Mouse (Mus musculus): ENCODE measurements at regions not wholly inside any gene's neighbourhood (a gene's known extent, or its start where the extent isn't known, plus 50 kb on each side); places are given as distances from the start of the nearest gene placed in this dataset.

DNA sequence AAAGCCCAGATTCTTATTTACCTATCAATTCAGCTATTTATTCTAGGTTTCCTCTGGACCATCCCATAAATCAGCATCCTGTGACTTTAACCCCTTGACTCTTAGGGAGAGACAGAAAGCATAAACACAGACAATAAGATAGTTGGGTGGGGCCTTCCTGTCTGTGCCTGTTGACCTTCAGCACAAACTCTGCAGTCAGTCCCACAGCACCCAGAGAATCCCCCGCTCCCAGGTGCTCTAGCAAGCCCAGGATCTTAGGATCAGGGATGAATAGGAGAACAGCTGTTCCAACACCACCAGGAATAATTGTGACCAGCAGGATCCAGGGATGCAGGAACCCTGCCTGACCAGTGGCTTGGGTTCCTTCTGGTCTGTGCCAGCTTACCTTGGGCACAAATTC is 107.8 kb downstream of the Basp1 start:
- no peak for DNase-seq (ENCODE audit: low spot score in 2 of 2)

GRCm38 (mm10) chr15:25303379-25303778 is 110.2 kb downstream of the Basp1 start:
- no peak for DNase-seq (ENCODE audit: low spot score in 2 of 2)

DNA sequence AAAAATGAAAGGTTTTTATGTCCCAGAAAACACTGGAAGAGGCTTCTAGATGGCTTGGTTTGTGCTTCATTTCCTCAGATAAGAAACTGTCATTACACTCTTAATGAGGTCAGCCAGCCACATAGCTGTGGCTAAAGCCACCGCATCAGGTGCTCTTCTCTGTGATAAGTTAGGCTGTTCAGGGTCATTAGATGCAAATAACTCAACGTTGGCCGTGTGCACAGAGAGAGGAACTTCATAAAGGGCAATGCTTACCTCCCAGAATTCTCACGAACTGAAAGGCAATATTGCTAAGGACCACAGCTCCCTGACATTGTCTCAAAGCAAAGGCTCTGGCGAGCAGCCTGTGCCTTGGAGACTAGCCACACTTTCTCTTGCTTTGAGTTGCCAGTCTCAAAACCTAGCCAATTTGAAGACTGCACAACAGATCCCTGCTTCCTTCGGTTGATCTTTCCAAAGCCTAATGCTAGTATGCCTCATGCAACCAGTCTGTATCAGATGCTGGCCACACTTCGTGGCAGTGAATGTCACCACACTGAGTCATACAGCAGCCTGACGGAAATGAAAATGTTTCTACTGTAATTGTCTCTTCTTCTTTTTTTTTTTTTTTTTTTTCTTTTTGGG is 110.8 kb downstream of the Basp1 start:
- peak; percentile 5 to 6 for DNase-seq (ENCODE audit: low spot score in 2 of 2)

GRCm38 (mm10) chr15:25301810-25302209 is 111.8 kb downstream of the Basp1 start:
- peak in 1 of 2 experiments; percentile 7 for DNase-seq (ENCODE audit: low spot score in 2 of 2)

GRCm38 (mm10) chr15:25297278-25297677 is 116.3 kb downstream of the Basp1 start:
- DNase-seq (ENCODE audit: low spot score in 2 of 2): no peak

DNA sequence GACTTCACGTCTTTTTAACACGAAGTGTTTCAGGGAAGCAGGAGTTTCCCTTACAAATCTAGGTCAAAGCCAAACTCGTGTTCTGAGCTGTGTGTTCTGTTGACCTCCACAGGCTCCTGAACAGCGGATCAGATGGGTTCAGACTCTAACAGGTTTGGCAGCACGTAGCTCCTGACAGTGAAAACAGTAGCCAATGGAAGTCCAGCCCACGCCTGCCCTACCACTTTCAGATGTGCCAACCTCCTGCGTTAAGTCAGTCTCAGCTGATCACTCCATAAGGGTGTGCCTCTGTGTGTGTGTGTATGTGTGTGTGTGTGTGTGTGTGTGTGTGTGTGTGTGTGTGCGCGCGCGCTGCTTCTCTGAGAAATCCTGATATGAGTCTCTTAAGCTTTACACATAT is 116.8 kb downstream of the Basp1 start:
- DNase-seq (ENCODE audit: low spot score in 2 of 2): no peak

- no peak for DNase-seq (ENCODE audit: low spot score in 2 of 2)
Measured at GRCm38 (mm10) chr15:25295753-25296152, 117.8 kb downstream of the Basp1 start.

DNA sequence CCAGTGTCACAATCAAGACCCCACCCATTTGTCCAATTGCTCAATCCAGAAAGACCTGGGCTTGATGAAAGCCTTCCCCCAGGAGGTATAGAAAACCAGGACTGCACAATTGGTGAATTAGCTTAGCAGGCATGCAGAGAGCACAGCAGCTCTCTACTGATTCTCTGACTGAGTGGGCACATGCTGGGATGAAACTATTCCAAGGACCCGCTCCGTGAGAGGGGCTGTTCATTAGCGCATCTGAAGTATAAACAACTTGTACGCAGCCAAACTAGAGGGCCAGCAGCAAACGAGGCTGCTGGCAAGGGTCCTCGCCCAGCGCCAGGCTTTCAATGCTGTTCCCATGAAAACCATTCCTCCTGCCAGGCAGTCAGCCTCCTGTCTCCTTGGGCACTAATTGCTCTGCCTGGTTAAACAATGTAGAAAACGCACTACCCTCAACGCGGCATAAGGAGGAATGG is 122.3 kb downstream of the Basp1 start:
- no peak for DNase-seq (ENCODE audit: low spot score in 2 of 2)

DNA sequence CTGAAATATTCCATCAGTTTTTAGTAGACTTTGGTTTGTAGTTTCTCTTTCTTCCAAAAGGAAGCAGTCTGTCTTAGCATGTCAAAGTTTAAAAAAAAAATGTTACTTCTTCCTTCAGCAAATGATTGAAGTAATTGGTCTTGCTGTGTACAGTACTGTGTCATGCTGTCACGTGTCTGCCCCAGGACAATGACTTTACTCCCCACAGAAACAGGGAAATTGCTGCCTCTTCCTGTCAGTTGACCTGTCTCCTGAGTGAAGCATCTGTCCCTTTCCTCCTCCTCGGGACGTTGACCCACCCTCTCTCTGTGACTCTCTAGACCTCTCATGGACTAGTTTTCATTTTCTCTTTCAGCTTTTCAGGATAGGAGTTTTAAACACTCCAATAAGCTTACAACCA is 125.7 kb downstream of the Basp1 start:
- no peak for DNase-seq (ENCODE audit: low spot score in 2 of 2)

DNA sequence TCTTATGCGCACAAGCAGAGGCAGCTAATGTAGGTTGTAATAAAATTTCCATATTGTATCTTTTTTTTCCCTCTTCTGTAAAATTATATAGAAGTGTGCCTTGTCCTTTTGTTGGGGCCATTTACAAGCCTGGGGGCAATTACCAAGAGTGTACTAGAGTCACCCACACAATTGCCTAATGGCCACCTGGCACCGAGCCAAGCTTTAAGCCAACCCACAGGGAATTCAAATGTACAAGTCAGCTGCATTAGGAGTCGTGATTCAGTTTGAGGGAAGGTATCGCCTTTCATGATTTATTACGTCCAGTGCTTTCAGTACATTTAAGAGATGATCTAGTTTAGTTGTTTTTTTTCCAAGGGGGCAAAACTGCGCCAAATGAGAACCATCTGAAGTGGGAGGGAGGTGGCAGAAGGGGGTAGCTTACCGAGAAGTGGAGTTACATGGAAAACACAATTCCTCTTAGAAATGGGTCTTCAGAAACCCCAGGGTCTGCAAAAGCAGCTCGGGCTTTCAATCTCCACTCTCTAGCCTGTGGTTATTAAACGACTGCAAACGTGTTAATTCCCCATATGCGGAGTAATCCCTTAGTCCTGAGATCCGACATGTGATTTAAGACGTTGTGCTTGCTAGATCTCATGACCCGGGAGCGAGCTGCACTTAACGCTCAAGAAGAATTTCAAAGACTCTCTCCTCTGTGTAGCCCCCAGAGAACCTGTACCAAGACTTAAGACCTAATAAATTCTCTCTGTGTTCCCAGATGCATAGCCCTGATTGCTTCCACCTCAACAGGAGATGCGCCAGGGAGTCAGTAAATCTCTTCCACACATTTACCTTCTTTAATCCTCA is 129.0 kb downstream of the Basp1 start:
- no peak for DNase-seq (ENCODE audit: low spot score in 2 of 2)

DNA sequence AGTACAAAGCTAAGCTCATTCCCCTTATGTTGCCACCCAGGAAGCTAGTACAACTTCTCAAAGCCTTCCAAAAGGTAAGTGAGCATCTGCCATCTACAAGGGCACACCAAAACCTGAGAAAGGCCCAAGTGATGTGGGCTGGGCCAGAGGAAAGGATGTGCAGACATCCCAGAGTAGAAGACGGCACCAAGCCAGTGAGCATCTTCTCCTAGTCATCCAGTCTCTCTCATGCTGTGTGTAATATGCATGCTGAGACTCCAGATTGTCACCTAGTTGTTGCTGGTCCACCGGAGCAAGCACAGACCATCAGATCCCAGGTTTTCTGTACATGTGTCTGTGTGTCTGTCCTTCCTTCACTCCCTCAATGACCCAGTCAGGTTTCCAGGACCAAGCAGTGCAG is 129.9 kb downstream of the Basp1 start:
- DNase-seq (ENCODE audit: low spot score in 2 of 2): no peak

GRCm38 (mm10) chr15:25282346-25282745 is 131.2 kb downstream of the Basp1 start:
- DNase-seq (ENCODE audit: low spot score in 2 of 2): no peak

DNA sequence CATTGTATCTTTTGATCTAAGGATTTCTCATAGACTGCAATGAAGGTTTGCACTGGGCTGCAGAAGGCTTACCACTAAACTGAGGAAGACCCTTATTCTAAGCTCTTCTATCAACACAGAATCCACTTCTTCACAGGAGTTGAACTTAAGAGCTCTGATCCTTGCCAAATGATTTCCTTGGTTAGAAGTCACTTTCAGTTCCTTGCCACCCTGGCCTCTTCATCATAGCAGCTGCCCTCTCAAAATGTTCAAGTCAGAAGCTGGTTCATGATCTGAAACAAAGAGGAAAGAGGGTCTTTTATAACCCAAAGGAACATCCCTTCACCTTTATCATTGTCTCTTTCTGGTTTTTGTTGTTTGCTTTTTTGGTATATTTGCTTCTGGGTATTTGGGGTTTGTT is 131.6 kb downstream of the Basp1 start:
- no peak for DNase-seq (ENCODE audit: low spot score in 2 of 2)

DNA sequence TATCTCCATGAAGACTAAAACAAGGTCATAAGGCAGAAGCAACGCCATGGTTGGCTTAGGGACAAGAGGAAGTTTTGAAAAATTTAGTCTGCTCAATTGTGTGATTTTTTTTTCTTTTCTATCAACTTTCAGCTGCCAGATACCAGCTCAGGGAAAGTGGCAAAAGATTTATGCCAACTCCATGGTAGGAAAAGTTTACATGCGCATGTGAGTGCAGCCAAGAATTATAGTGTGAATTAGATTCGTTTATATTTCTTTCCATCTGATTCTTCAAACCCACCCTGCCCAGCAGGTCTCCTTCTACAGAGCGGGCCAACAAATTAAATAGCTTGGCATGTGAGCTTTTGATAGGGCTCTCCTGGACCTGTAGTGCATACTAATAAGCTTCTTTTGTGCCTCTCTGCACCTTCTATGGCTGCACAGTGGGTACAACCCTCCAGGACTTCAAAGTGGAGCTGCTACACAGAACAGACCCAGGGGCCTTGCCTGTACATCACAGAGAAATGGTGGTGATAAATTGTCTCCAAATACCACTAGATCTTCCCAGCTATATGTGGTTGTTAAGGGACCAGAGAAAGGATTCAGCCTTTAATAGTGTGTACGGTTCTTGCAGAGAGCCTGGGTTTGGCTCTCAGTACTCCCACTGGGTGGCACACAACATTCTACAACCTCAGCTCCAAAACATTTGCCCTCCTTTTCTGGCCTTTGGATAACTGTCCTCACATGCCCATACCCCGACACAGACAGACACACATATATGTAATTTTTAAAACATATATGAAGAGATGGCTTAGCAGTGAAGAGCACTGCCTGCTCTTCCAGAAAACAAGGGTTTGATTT is 135.0 kb downstream of the Basp1 start:
- no peak for DNase-seq (ENCODE audit: low spot score in 2 of 2)

- DNase-seq (ENCODE audit: low spot score in 2 of 2): no peak
Measured at GRCm38 (mm10) chr15:25276227-25276626, 137.3 kb downstream of the Basp1 start.

DNA sequence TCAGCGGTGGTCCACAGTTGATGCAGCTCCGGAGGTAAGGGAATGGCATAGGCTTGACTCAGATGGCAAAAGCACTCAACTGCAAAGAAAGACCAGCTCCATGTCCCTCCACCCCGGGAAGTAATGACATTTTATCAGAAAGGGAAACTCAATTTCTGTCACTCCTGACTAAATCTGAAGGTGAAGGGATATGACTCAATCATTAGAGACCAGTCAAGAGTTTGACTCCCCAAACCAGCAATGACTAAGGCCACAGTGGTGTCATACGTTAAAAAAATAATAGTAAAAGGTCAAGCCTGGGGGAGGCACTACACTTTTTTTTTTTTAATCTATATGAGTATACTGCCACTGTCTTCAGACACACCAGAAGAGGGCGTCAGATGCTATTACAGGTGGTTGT is 141.7 kb downstream of the Basp1 start:
- no peak for DNase-seq (ENCODE audit: low spot score in 2 of 2)

DNA sequence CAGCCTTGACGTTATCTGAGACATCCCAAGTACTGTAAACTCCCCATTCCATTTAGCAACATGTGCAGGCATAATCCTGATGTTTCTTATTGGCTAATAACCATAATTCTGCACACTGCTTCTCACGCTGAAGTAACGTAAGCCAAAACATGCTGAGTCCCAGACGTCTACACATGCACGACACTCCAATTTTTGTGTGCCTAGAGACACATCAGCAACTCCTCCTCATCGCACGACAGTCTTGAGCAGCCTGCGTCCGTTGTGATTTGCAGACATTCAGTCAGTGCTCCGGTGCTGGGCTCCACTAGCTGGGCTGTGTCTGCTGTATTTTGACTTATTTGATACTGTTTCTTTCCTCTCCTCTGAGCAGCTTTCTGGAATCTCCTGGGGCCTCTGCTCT is 143.2 kb downstream of the Basp1 start:
- no peak for DNase-seq (ENCODE audit: low spot score in 2 of 2)

- DNase-seq (ENCODE audit: low spot score in 2 of 2): no peak
Measured at GRCm38 (mm10) chr15:25269345-25269996, 144.1 kb downstream of the Basp1 start.

GRCm38 (mm10) chr15:25268436-25268835 is 145.1 kb downstream of the Basp1 start:
- no peak for DNase-seq (ENCODE audit: low spot score in 2 of 2)

DNA sequence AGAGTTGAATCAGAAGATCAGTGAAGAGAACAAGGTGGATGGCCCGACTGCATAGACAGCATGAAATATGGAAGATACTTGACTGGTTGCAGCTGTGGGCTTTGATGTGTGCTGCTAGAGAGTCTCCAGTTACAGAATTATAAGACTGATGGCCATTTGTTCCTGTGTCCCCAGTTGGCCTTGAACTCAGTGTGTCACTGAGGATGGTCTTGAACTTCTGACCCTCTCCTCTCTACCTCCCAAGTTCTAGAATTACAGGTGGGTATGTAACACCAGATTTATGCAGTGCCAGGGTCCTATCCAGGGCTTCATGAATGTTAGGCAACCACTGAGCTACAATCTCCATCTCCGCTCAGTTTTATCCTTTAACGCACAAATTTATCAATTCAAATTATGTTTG is 146.1 kb downstream of the Basp1 start:
- DNase-seq (ENCODE audit: low spot score in 2 of 2): no peak

- no peak for DNase-seq (ENCODE audit: low spot score in 2 of 2)
Measured at GRCm38 (mm10) chr15:25252648-25253567, 160.7 kb downstream of the Basp1 start.

Data from urinary bladder, postnatal 36 days (tissue).